Mouse (Mus musculus) intestine, postnatal 0 days (tissue): ENCODE results near the gene Nacc2. TPM values are rescaled to one million over a fixed set of nuclear protein-coding genes. Genes with fewer than 3 reads are reported as not detected.

Source experiments
- ATAC-seq: fragments of 200-750 bp; cut with Nextera tagmentation; 2 replicates; pipeline ENCODE4 v1.8.0; 2017; ENCODE audit warnings: mild to moderate bottlenecking, moderate TSS enrichment, moderate library complexity
- H3K27ac ChIP-seq: fragments of 300-500 bp; sonication (generic); 2 replicates; pipeline ENCODE4 v1.5.1; 2014; ENCODE audit warnings: mild to moderate bottlenecking, low read depth, low read length, moderate library complexity
- H3K27me3 ChIP-seq: fragments of 300-500 bp; sonication (generic); replicated peaks from 2 replicates; pipeline ENCODE4 v1.6.1; 2014; ENCODE audit warnings: low read length, mixed read lengths; ENCODE audit not compliant: control insufficient read depth, insufficient read depth
- H3K36me3 ChIP-seq: fragments of 300-500 bp; sonication (generic); 2 replicates; pipeline ENCODE4 v1.6.1; 2014; ENCODE audit warnings: mild to moderate bottlenecking, moderate library complexity; ENCODE audit not compliant: control insufficient read depth, insufficient read depth
- H3K4me1 ChIP-seq: fragments of 300-500 bp; sonication (generic); replicated peaks from 2 replicates; pipeline ENCODE4 v1.6.1; 2014; ENCODE audit warnings: antibody characterized with exemption, low read length, mixed read lengths; ENCODE audit not compliant: control insufficient read depth, insufficient read depth
- H3K4me2 ChIP-seq: fragments of 300-500 bp; sonication (generic); replicated peaks from 2 replicates; pipeline ENCODE4 v1.6.1; 2014; ENCODE audit warnings: low read depth, mild to moderate bottlenecking, moderate library complexity
- H3K4me3 ChIP-seq: fragments of 300-500 bp; sonication (generic); 2 replicates; pipeline ENCODE4 v1.5.1; 2014; ENCODE audit warnings: low read depth, low read length
- H3K9ac ChIP-seq: fragments of 300-500 bp; sonication (generic); 2 replicates; pipeline ENCODE4 v1.6.1; 2014; ENCODE audit warnings: mild to moderate bottlenecking, low read depth, low read length
- H3K9me3 ChIP-seq: fragments of 300-500 bp; sonication (generic); 2 replicates; pipeline ENCODE4 v1.6.1; 2016; ENCODE audit warnings: mixed run types; ENCODE audit not compliant: control insufficient read depth
- CTCF ChIP-seq: sonication (generic); IDR thresholded peaks from 2 replicates; pipeline ENCODE4 v1.5.1; 2016; ENCODE audit warnings: low read depth, mild to moderate bottlenecking, control low read depth, antibody characterized with exemption, moderate library complexity
- WGBS: fragments of 180-500 bp; shearing (Covaris S2); extraction: QIAGEN DNeasy Blood & Tissue Kit; methylation state at CpG from one replicate; pipeline ENCODE4 v1.1.7; 2014; 5-methylcytosine and 5-hydroxymethylcytosine counted together
- polyA plus RNA-seq: library from polyadenylated mRNA; unstranded; fragments of >200 nt; fragmentation: Nextera tagmentation; extraction: Ambion mirVana; gene quantifications from 2 replicates; pipeline ENCODE4 v1.2.1, GENCODE M21; 2015

Gene Nacc2
- polyA plus RNA-seq, 1 experiment from 2014 or later: 14.2 TPM

- H3K36me3 ChIP-seq: peaks cover 7% of the 10 kb centered on the region; the same call in 1 of the 2 replicates
- peak overlapping the region; percentile 62 for H3K4me2 ChIP-seq
- no peaks in the 10 kb centered on the region for H3K9me3 ChIP-seq
- no peaks in the 10 kb centered on the region for H3K27me3 ChIP-seq
- TF ChIP-seq CTCF: peak; percentile 62
- H3K9ac ChIP-seq: peak overlapping the region; percentile 32; the same call in 1 of the 2 replicates
- peak overlapping the region; percentile 29 for H3K4me3 ChIP-seq
- peak overlapping the region; percentile 15; the same call in 1 of the 2 replicates for H3K27ac ChIP-seq
- WGBS: 9% methylated on average over 25 of the region's 25 CpGs
- peaks cover 7% of the 10 kb centered on the region; the same call in 1 of the 2 replicates for H3K4me1 ChIP-seq
- ATAC-seq: peak; percentile 31; the same call in 1 of the 2 replicates
Measured at GRCm38 (mm10) chr2:26132628-26133551, 9.9 kb upstream of the Nacc2 start.

- Histone ChIP-seq H3K9me3 (no peaks in the 10 kb centered on the region), H3K4me2 (no peak overlapping the region), H3K9ac (no peak overlapping the region), H3K4me1 (peaks cover 7% of the 10 kb centered on the region; the same call in 1 of the 2 replicates), H3K36me3 (no peaks in the 10 kb centered on the region), H3K27me3 (no peaks in the 10 kb centered on the region), H3K27ac (no peak overlapping the region), H3K4me3 (no peak overlapping the region)
- WGBS: 76% methylated on average over 2 of the region's 2 CpGs
- no peak for TF ChIP-seq CTCF
- ATAC-seq: no peak
Measured at GRCm38 (mm10) chr2:26131327-26131726, 8.3 kb upstream of the Nacc2 start.

- Histone ChIP-seq H3K4me1 (peaks cover 7% of the 10 kb centered on the region; the same call in 1 of the 2 replicates), H3K9me3 (no peaks in the 10 kb centered on the region), H3K4me3 (no peak overlapping the region), H3K9ac (no peak overlapping the region), H3K36me3 (no peaks in the 10 kb centered on the region), H3K4me2 (no peak overlapping the region), H3K27me3 (no peaks in the 10 kb centered on the region), H3K27ac (no peak overlapping the region)
- WGBS: 58% methylated on average over 3 of the region's 3 CpGs
- no peak for ATAC-seq
- TF ChIP-seq CTCF: no peak
Measured at GRCm38 (mm10) chr2:26129962-26130361, 6.9 kb upstream of the Nacc2 start.

GRCm38 (mm10) chr2:26129346-26129745, 6.3 kb upstream of the Nacc2 start:
- WGBS: 81% methylated on average over 2 of the region's 2 CpGs

GRCm38 (mm10) chr2:26122171-26123078, 595 bp downstream of the Nacc2 start:
- peak; percentile 69 for ATAC-seq
- no peaks in the 10 kb centered on the region for H3K27me3 ChIP-seq
- H3K27ac ChIP-seq: peak overlapping the region; percentile 92
- no peaks in the 10 kb centered on the region for H3K36me3 ChIP-seq
- no peaks in the 10 kb centered on the region for H3K9me3 ChIP-seq
- WGBS: under 1% methylated on average over 98 of the region's 109 CpGs
- peak overlapping the region; percentile 85 for H3K9ac ChIP-seq
- peak overlapping the region; percentile 76 for H3K4me3 ChIP-seq
- no peak for TF ChIP-seq CTCF
- H3K4me2 ChIP-seq: peak overlapping the region; percentile 98
- peaks cover 26% of the 10 kb centered on the region for H3K4me1 ChIP-seq

More at GRCm38 (mm10) chr2:26129346-26129745, 6.3 kb upstream of the Nacc2 start:
- H3K9ac ChIP-seq: no peak overlapping the region
- no peak for TF ChIP-seq CTCF
- no peaks in the 10 kb centered on the region for H3K9me3 ChIP-seq
- H3K27ac ChIP-seq: no peak overlapping the region
- no peaks in the 10 kb centered on the region for H3K36me3 ChIP-seq
- H3K4me2 ChIP-seq: no peak overlapping the region
- ATAC-seq: no peak
- H3K4me1 ChIP-seq: peaks cover 7% of the 10 kb centered on the region; the same call in 1 of the 2 replicates
- H3K27me3 ChIP-seq: no peaks in the 10 kb centered on the region
- no peak overlapping the region for H3K4me3 ChIP-seq
